Mouse (Mus musculus): ENCODE data around the gene Znrf2. TPM values are rescaled to one million over a fixed set of nuclear protein-coding genes. Genes with fewer than 3 reads are reported as not detected.
"Not testable (repeated sequence)": the region's sequence is repeated elsewhere in the genome, so short reads cannot be mapped to it uniquely, and the experiment has no call there.

The Znrf2 gene
- polyA plus RNA-seq, 1 experiment, result not detected

DNA sequence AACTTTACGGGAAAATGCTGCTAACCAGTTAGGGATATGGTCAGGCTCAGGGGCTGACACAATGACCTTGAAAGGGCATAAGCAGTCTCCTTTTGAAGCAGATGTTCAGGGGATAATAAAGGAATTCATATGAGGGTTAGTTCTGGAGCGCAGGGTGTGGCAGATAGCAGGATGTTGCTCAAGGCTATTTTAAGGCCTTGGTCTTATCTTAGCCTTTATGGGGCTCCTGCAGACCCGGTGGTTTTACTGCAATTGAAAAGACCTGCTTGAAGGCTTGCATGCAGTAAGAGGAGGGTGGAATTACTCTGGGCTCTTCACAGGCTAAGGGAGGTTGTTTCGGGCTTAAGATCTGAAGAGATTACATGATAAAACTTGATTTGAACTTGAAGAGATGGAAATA, 35.1 kb downstream of the Znrf2 start:
- no peak overlapping the region for H3K27ac ChIP-seq (ENCODE audit: insufficient read depth, low read depth, low read length)
- no peak overlapping the region for H3K4me3 ChIP-seq (ENCODE audit: insufficient read depth, low read depth, low read length)
- H3K4me1 ChIP-seq (ENCODE audit: control insufficient read depth, insufficient read depth, low read length), result peaks cover 3% of the 10 kb centered on the region
- no peak for TF ChIP-seq CTCF (IDR thresholded peaks at IDR 0.05; ENCODE audit: insufficient read depth, low read depth, low read length)
- TF ChIP-seq POLR2A (IDR thresholded peaks at IDR 0.05; ENCODE audit: insufficient read depth, low read depth, low read length), result no peak
- 81% methylated on average over 4 of the region's 4 CpGs for WGBS

DNA sequence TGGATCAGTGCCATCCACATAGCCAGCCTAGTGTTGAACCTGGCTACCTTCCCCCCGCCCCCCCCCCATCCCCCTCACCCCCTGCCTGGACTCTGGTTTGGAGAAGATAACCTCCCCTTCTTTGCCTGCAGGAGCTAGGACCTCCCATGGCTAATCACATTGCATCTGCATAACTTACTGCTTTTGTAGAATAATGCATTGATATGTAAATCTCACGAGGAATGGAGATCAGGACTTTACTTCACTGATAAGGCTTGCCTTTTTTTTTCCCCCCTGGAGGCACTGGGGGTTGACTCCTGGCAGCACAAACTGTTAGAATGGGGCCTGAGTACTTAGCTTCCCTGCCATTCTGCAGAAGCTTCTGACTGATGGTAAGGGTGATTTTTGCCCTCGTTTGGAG, 36.0 kb downstream of the Znrf2 start:
- 34% methylated on average over 3 of the region's 3 CpGs for WGBS
- no peak for TF ChIP-seq POLR2A (IDR thresholded peaks at IDR 0.05; ENCODE audit: insufficient read depth, low read depth, low read length)
- no peak for TF ChIP-seq CTCF (IDR thresholded peaks at IDR 0.05; ENCODE audit: insufficient read depth, low read depth, low read length)

DNA sequence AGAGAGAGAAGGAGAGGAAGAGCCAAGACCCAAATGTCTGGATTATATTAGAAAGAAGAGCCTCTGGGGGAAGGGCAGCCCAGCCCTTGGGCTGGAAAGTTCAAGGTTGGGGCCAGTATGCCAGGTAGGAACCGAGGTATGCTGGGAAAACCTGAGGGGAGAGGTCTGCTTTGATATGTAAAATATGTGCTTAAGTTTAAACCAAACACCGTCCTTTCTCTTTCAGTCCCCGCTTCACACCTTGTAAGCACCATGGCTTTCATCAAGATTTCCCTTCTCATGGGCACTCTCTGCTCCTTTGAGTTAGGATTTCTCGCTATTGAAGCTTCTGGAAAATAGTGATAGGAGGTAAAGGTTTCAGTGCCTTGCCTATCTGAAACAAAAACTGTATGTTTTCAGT, 38.1 kb downstream of the Znrf2 start:
- Histone ChIP-seq H3K27ac (ENCODE audit: insufficient read depth, low read depth, low read length) (no peak overlapping the region), H3K4me3 (ENCODE audit: insufficient read depth, low read depth, low read length) (no peak overlapping the region), H3K4me1 (ENCODE audit: control insufficient read depth, insufficient read depth, low read length) (peaks cover 3% of the 10 kb centered on the region)
- TF ChIP-seq CTCF (IDR thresholded peaks at IDR 0.05; ENCODE audit: insufficient read depth, low read depth, low read length) (no peak), POLR2A (IDR thresholded peaks at IDR 0.05; ENCODE audit: insufficient read depth, low read depth, low read length) (no peak)
- 73% methylated on average over 4 of the region's 4 CpGs for WGBS

More for the DNA sequence above, 36.0 kb downstream of the Znrf2 start:
- Histone ChIP-seq H3K4me3 (ENCODE audit: insufficient read depth, low read depth, low read length) (no peak overlapping the region), H3K27ac (ENCODE audit: insufficient read depth, low read depth, low read length) (no peak overlapping the region), H3K4me1 (ENCODE audit: control insufficient read depth, insufficient read depth, low read length) (peaks cover 3% of the 10 kb centered on the region)

DNA sequence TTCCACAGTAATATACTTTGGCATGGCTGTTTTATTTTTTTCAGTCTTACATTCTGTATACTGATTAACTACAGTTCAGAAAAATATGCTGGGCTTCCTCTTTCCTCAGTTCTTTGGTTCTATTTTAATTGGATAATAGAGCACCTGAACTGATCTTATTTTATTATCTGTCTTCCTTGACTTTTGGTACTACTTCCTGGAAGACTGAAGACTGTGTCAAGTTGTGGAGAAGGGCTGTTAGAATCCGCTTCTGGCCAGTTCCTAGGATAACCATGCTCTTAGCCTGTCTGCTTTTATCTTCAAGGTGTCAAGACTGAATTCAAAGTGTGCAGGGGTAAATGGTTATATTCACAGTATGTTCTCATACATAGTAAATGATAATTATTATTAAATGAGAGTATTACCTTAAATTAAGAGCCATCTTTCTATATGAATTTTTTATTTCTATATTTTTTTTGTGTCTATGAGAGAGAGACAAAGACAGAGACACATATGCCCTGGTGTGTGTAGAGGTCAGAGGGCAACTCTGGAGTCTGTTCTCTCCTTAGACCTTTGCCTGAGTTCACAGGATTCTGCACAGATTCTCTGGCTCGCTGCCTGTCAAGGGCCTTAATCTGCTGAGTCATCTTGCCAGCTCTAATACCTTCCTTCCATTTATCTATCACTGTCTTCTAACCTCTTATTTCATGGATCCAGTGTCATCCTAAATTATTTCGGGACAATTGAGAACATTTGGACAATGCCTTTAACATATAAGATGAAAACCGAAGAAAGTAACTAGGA, 39.3 kb downstream of the Znrf2 start:
- H3K27ac ChIP-seq (ENCODE audit: insufficient read depth, low read depth, low read length), result no peak overlapping the region
- H3K4me3 ChIP-seq (ENCODE audit: insufficient read depth, low read depth, low read length), result no peak overlapping the region
- WGBS, result 87% methylated on average over 4 of the region's 4 CpGs
- peaks cover 3% of the 10 kb centered on the region for H3K4me1 ChIP-seq (ENCODE audit: control insufficient read depth, insufficient read depth, low read length)
- TF ChIP-seq CTCF (IDR thresholded peaks at IDR 0.05; ENCODE audit: insufficient read depth, low read depth, low read length) (no peak), POLR2A (IDR thresholded peaks at IDR 0.05; ENCODE audit: insufficient read depth, low read depth, low read length) (no peak)

DNA sequence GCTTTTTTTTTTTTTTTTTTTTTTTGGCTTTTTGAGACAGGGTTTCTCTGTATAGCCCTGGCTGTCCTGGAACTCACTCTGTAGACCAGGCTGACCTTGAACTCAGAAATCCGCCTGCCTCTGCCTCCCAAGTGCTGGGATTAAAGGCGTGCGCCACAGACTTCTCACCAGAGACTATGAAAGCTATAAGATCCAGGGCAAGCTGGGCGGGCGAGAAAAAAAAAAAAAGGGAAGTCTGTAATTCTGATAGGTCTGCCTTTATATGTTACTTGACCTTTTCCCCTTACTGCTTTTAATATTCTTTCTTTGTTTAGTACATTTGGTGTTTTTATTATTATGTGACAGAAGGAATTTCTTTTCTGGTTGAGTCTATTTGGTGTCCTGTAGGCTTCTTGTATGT, 42.4 kb downstream of the Znrf2 start:
- not testable (repeated sequence) for H3K4me3 ChIP-seq (ENCODE audit: insufficient read depth, low read depth, low read length); H3K27ac ChIP-seq (ENCODE audit: insufficient read depth, low read depth, low read length); H3K4me1 ChIP-seq (ENCODE audit: control insufficient read depth, insufficient read depth, low read length)
- 94% methylated on average over 5 of the region's 5 CpGs for WGBS

DNA sequence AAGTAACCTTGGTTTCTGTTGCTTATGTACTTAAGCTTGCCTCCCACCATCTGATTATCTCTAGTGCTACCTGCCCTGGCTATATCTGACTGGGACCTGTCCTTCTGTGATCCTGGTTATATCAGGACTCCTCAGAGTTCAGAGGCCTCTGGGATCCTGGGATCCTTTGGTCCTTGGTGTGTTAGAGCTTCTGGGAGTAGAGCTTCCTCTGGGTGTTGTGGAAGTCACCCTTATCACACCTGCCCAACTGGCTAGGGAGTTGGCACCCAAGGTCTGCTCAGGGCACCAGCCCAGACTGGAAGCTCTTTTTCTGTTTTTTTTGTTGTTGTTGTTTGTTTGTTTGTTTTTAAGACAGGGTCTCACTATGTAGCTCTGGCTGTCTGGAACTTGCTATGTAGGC, 43.5 kb downstream of the Znrf2 start:
- Histone ChIP-seq H3K4me3 (ENCODE audit: insufficient read depth, low read depth, low read length) (no peak overlapping the region), H3K27ac (ENCODE audit: insufficient read depth, low read depth, low read length) (no peak overlapping the region), H3K4me1 (ENCODE audit: control insufficient read depth, insufficient read depth, low read length) (no peaks in the 10 kb centered on the region)
- TF ChIP-seq POLR2A (IDR thresholded peaks at IDR 0.05; ENCODE audit: insufficient read depth, low read depth, low read length) (no peak), CTCF (IDR thresholded peaks at IDR 0.05; ENCODE audit: insufficient read depth, low read depth, low read length) (no peak)

DNA sequence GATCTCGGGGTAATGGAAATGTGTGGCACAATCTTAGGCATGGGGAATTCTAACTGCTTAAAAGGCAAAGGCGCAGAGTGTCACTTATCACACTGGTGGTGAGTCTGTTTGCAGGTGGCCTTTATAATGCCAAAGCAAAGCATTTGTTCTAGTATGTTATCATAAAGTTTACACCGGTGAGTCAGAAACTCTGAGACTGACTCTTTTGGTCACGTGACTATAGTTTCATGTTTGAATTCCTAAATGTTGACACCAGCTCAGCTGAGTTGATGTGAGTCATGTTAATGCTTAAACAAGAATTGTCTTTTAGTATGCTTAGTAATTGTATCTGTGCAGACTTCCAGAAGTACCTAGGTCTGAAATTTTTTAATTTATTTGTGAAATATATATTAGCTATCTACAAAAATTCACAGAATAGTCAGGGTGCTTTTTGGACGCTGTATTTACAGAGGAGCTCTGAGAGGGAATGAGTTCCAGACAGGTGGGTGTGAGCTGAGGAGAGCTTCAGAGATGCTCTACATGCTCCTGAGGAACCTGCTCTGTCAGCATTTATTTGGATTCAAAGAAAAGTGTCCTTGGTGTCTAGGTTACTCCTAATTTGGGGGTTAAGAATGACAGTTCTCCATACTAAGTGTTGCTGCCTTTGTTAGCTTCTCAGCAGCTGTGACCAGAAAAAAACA, 50.2 kb downstream of the Znrf2 start:
- no peaks in the 10 kb centered on the region for H3K4me1 ChIP-seq (ENCODE audit: control insufficient read depth, insufficient read depth, low read length)

DNA sequence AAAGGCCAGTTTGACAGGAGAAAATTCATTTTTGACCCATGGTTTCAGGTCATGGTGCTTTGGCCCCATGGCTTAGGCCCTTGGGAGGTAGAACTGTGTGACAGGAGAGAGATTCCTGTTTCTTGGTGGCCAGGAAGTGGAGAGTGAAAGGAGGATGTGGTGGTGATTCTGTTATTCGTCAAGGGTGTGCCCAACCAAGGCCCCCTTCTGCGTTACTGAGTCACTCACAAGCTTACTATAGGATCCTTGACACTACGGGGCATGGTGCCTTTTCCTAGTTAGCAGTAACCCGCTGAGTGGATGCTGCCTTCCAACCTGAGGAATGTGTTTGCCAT, 50.7 kb downstream of the Znrf2 start:
- H3K4me1 ChIP-seq (ENCODE audit: control insufficient read depth, insufficient read depth, low read length), result no peaks in the 10 kb centered on the region
- WGBS, result 70% methylated on average over 4 of the region's 4 CpGs
- TF ChIP-seq POLR2A (IDR thresholded peaks at IDR 0.05; ENCODE audit: insufficient read depth, low read depth, low read length), result no peak
- TF ChIP-seq CTCF (IDR thresholded peaks at IDR 0.05; ENCODE audit: insufficient read depth, low read depth, low read length), result no peak
- no peak overlapping the region for H3K27ac ChIP-seq (ENCODE audit: insufficient read depth, low read depth, low read length)
- H3K4me3 ChIP-seq (ENCODE audit: insufficient read depth, low read depth, low read length), result no peak overlapping the region

More for the DNA sequence above, 50.2 kb downstream of the Znrf2 start:
- Histone ChIP-seq H3K27ac (ENCODE audit: insufficient read depth, low read depth, low read length) (no peak overlapping the region), H3K4me3 (ENCODE audit: insufficient read depth, low read depth, low read length) (no peak overlapping the region)
- no peak for TF ChIP-seq CTCF (IDR thresholded peaks at IDR 0.05; ENCODE audit: insufficient read depth, low read depth, low read length)
- no peak for TF ChIP-seq POLR2A (IDR thresholded peaks at IDR 0.05; ENCODE audit: insufficient read depth, low read depth, low read length)
- WGBS, result 86% methylated on average over 5 of the region's 5 CpGs

DNA sequence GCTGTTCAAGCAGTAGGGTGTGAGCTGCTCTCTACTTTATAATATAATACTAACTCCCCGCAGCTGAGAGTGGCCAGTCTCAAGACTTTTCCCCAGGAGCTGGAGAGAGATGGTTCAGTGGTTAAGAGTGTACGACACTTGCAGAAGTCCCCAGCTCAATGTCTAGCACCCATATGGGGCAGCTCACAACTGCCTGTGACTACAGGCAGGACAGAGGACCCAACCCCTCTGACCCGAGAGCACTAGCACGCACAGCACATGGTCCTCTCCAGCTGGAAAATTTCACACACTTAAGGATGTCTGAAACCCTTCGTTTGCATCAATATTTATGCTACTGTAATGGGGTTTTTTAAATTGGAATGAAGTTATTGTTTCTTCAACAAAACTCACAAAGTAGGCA, 56.3 kb downstream of the Znrf2 start:
- Histone ChIP-seq H3K4me3 (ENCODE audit: insufficient read depth, low read depth, low read length) (no peak overlapping the region), H3K27ac (ENCODE audit: insufficient read depth, low read depth, low read length) (no peak overlapping the region), H3K4me1 (ENCODE audit: control insufficient read depth, insufficient read depth, low read length) (no peaks in the 10 kb centered on the region)
- TF ChIP-seq POLR2A (IDR thresholded peaks at IDR 0.05; ENCODE audit: insufficient read depth, low read depth, low read length) (no peak), CTCF (IDR thresholded peaks at IDR 0.05; ENCODE audit: insufficient read depth, low read depth, low read length) (no peak)
- WGBS, result 90% methylated on average over 5 of the region's 5 CpGs

All from olfactory bulb, adult 2 months (tissue).